Mouse (Mus musculus) layer of hippocampus, postnatal 14 days (tissue): Measurements from ENCODE around the gene Gm44579. TPM values are rescaled to one million over a fixed set of nuclear protein-coding genes. Genes with fewer than 3 reads are reported as not detected.

Experiments used
- DNase-seq, 2 experiments: peaks; one replicate each; pipeline ENCODE4 v3.0.0; 2021 to 2022; ENCODE audit warnings: low spot score in 2 of 2, mixed read lengths in 1 of 2
- total RNA-seq, 2 experiments: library from RNA; stranded (reverse); gene quantifications; 2 replicates each; pipeline ENCODE4 v1.2.3; 2021

Gm44579 gene
- total RNA-seq, 2 experiments from 2014 or later = 0.16 TPM; not detected in 1

DNA sequence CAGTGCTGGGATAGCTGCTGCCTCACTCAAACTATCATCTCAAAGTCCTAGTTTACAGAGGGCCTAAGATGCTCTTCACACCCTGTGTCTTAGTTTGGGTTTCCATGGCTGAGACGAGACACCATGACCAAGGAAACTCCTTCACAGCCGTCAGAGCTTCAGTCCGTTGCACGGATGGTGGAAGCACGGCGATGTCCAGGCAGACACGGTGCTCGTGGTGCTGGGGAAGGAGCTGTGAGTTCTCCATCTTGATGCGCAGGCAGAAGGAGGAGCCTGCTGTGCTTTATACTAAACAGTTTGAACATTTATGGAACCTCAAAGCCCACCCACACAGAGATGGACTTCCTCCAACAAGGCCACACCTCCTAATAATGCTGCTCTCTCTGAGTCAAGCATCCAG lies 83.9 kb downstream of the Gm44579 start:
- no peak for DNase-seq

Other genes starting within 250 kb of the Gm44579 start
- 1 to 10 TPM in 1 of 2 experiments, under 1 TPM in 1; 0.69 to 1.2 TPM for gene Col2a1, start 216.3 kb downstream of the Gm44579 start, total RNA-seq
- gene Pfkm, start 128.4 kb downstream of the Gm44579 start, total RNA-seq = 100 to 1,000 TPM; 309 to 311 TPM
- gene Senp1, start 127.2 kb downstream of the Gm44579 start, total RNA-seq = 10 to 100 TPM; 13.5 to 13.7 TPM
- gene Asb8, start 55.4 kb downstream of the Gm44579 start, total RNA-seq = 10 to 100 TPM; 45.0 to 45.6 TPM
- gene Ccdc184, start 53.8 kb downstream of the Gm44579 start, total RNA-seq = 10 to 100 TPM; 18.2 to 18.7 TPM
- gene Olfr288, start 25.4 kb downstream of the Gm44579 start, total RNA-seq = not detected
- gene Olfr287, start 79 bp upstream of the Gm44579 start, total RNA-seq = 1 to 10 TPM; 1.9 to 2.3 TPM
- not detected for gene Olfr286, start 13.5 kb upstream of the Gm44579 start, total RNA-seq
- gene H1fnt, start 36.3 kb upstream of the Gm44579 start, total RNA-seq = not detected
- gene Zfp641, start 75.2 kb upstream of the Gm44579 start, total RNA-seq = 1 to 10 TPM; 5.7 to 6.7 TPM
- gene Olfr285, start 96.4 kb upstream of the Gm44579 start, total RNA-seq = not detected
- not detected for gene Olfr284, start 120.0 kb upstream of the Gm44579 start, total RNA-seq
- not detected for gene Olfr283, start 160.0 kb upstream of the Gm44579 start, total RNA-seq
- gene Olfr282, start 210.2 kb upstream of the Gm44579 start, total RNA-seq = not detected
- gene Olfr281, start 231.6 kb upstream of the Gm44579 start, total RNA-seq = not detected
- gene OR5BS1P, start 248.9 kb upstream of the Gm44579 start, total RNA-seq = not detected